Mouse (Mus musculus) subcutaneous adipose tissue, adult 2 months (tissue): ENCODE data around the gene Rnf113a2. TPM values are rescaled to one million over a fixed set of nuclear protein-coding genes. Genes with fewer than 3 reads are reported as not detected.

Source experiments
- polyA plus RNA-seq: library from polyadenylated mRNA; depleted of rRNA; stranded (reverse); fragments of >200 nt; gene quantifications from 2 replicates; pipeline ENCODE4 v1.2.3, GENCODE M21; 2012; ENCODE audit warnings: low replicate concordance; rRNA removed

Gene Rnf113a2
- polyA plus RNA-seq: 5.2 and 6.0 TPM in 2 replicates

DNA sequence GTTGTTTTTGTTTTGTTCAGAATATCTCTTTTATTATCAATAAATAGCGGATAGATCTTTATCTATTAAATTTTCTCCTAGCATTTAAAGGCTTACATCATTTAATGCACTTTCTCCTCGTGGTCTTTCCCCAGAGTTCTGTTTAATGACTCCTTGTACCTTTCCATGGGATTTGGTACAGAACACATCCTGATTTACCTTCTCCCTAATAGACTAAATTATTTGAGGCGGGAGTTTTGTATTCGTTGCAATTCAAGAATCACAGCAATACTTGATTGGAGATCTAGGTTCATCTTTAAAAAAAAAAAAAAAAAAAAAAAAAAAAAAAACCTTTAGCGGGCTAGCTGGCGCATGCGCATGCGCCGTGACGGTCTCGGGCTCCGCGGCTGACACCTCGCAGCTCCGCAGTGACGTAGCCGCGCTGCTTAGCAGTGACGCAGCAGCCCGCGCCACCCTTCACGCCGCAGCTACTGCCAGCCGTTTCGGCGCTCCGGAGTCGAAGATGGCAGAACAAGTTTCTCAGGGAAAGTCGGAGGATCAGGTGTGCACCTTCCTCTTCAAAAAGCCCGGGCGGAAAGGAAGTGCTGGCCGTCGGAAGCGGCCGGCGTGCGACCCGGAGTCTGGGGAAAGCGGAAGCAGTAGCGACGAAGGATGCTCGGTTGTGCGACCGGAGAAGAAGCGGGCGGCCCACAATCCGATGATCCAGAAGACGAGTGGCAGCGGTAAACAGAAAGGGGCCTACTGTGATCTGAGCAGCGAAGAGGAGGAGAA is at the start of gene Rnf113a2:
Rnf113a2 (plus strand) TSS at position 363 of the 771 bp plus-strand sequence.

DNA sequence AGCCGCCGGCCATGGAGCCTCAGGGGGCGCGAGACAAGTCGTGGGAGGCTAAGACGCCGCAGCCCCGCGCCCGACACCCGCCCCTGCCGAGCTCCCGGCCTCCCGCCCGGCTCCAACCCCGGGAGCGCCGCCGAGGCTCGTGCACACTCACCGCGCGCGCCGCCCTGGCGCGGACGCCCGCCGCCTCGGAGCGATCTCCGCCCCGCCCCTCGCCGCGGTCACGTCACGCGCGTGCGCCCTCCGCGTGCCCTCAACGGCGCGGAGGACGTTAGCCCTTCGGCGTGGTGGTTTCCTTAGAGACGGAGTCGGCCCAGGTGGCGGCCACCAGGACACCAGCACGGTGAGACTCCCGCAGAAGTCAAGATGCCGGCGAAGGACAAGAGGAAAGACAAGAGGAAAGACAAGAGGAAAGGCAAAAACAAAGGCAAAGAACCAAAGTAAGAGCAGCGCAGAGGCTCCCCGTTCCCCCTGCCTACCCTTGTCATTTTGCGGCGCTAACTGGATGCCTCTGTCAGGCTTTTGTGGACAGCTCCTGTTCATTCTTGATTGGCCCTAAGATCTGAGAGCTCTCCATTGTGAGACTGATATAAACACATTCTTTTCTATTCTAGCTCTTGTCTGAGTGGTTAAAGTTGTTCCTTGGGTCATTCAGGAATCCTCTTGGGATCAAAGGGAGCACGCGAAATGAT is 8.0 kb upstream of the Rnf113a2 start, which contains the start of the genes Entpd5 and Bbof1:
Entpd5 (minus strand) TSS at position 211 of the 689 bp plus-strand sequence.
Bbof1 (plus strand) TSS at position 253 of the 689 bp plus-strand sequence.

DNA sequence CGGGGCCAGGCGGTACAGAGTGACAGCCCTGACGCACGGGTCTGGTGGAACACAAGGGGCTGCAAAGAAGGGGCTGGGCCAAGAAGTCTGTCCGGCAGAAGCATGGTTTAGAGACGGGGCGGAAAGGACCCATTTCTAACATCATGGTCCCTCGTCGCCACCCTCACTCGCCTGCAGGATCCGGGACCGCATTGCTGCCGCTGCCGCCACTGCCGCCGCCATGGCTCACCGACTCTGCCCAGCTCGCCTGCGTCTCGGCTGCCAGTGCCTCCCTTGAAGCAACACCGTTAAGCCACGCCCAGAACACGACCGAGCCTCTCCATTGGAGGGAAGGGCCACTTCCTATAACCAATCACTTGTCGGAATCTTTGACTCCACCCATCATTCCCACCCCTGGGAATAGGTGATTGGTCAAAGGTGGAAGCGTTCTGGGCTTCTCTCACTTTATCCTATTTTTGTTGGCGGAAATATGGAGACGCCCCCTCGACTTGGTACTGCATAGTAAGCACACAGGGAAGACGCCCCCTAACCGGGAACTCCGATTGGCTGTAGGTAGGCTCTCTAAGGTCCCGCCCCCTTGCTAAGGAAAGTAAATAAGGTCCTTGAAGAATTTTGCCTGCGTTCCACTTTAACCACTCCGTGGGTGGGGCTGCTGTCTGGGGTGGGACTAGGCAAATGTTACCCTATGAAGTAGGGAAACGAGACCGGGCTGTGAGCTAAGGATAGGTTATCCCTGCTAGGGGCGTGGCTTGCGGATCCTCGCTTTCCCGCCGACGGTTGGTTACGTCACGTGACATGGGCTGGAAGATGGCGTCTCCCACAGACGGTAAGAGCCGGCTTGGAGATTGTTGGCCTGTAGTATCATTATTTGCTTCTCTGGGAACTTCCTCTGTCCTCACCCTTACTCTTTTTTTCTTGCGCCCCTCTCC is 34.0 kb downstream of the Rnf113a2 start, which contains the start of the genes Aldh6a1 and Lin52:
Aldh6a1 (minus strand) TSS at position 287 of the 929 bp plus-strand sequence.
Lin52 (plus strand) TSS at position 705 of the 929 bp plus-strand sequence.

Other genes with a start within 250 kb of the Rnf113a2 start
- 13.8 and 20.7 TPM in 2 replicates for gene Elmsan1, start 198.3 kb upstream of the Rnf113a2 start, polyA plus RNA-seq
- gene Ptgr2, start 132.0 kb upstream of the Rnf113a2 start, polyA plus RNA-seq: 21.2 and 34.9 TPM in 2 replicates
- gene Zfp410, start 100.3 kb upstream of the Rnf113a2 start, polyA plus RNA-seq: 30.1 and 36.9 TPM in 2 replicates
- gene Coq6, start 55.5 kb upstream of the Rnf113a2 start, polyA plus RNA-seq: 66.8 and 81.5 TPM in 2 replicates
- gene Fam161b, start 55.4 kb upstream of the Rnf113a2 start, polyA plus RNA-seq: 1.5 and 1.6 TPM in 2 replicates
- gene Entpd5, start 8.2 kb upstream of the Rnf113a2 start, polyA plus RNA-seq: 14.3 and 18.4 TPM in 2 replicates
- 0.22 and 0.27 TPM in 2 replicates for gene Bbof1, start 8.1 kb upstream of the Rnf113a2 start, polyA plus RNA-seq
- gene Aldh6a1, start 33.8 kb downstream of the Rnf113a2 start, polyA plus RNA-seq: 83.5 and 170 TPM in 2 replicates
- 16.7 and 24.1 TPM in 2 replicates for gene Lin52, start 34.2 kb downstream of the Rnf113a2 start, polyA plus RNA-seq
- not detected in 2 replicates for gene Vsx2, start 152.6 kb downstream of the Rnf113a2 start, polyA plus RNA-seq
- gene Abcd4, start 200.2 kb downstream of the Rnf113a2 start, polyA plus RNA-seq: 34.7 and 35.7 TPM in 2 replicates
- gene Vrtn, start 223.8 kb downstream of the Rnf113a2 start, polyA plus RNA-seq: not detected in 2 replicates